Mouse (Mus musculus) CH12.LX (cell line): ENCODE results near the gene Necap1. TPM values are rescaled to one million over a fixed set of nuclear protein-coding genes. Genes with fewer than 3 reads are reported as not detected.

Source experiments
- DNase-seq: peaks from one replicate; pipeline ENCODE4 v3.0.0-alpha.2; 2013; ENCODE audit errors: extremely low read depth
- H3K27ac ChIP-seq: 2 replicates; pipeline ENCODE4 v1.5.1; 2012; ENCODE audit warnings: low read depth, mild to moderate bottlenecking, control low read depth, moderate library complexity; ENCODE audit not compliant: insufficient read depth
- H3K27me3 ChIP-seq: replicated peaks from 2 replicates; pipeline ENCODE3; 2012; ENCODE audit warnings: inconsistent platforms
- H3K36me3 ChIP-seq, 2 experiments: replicated peaks in 1 of 2; 2 replicates each; pipeline versions ENCODE3 to v1.6.1; 2012; ENCODE audit warnings: inconsistent platforms in 1 of 2, low read length in 1 of 2, mild to moderate bottlenecking in 1 of 2, mixed read lengths in 1 of 2, moderate library complexity in 1 of 2; ENCODE audit not compliant: control insufficient read depth in 1 of 2, insufficient read depth in 1 of 2
- H3K4me1 ChIP-seq, 2 experiments: 2 replicates each; pipeline ENCODE4 v1.6.1; 2012; ENCODE audit warnings: inconsistent platforms in 1 of 2, moderate library complexity in 1 of 2; ENCODE audit not compliant: insufficient read depth in 2 of 2, control insufficient read depth in 1 of 2
- H3K4me2 ChIP-seq: 2 replicates; pipeline ENCODE4 v1.6.1; 2012; ENCODE audit warnings: low read depth, mild to moderate bottlenecking, control low read depth; ENCODE audit not compliant: poor library complexity, insufficient read depth, severe bottlenecking
- H3K4me3 ChIP-seq, 3 experiments: fragments of 150-350 bp in 1 of 3; sonication (generic) in 1 of 3; replicated peaks in 1 of 3; 2 replicates each; pipeline versions ENCODE3 to v1.5.1; 2011 to 2012; ENCODE audit warnings: low read depth in 2 of 3, low read length in 2 of 3, mild to moderate bottlenecking in 2 of 3, moderate library complexity in 2 of 3, control low read depth in 1 of 3, improper control_type of control experiment in 1 of 3, inconsistent platforms in 1 of 3, mixed read lengths in 1 of 3; ENCODE audit not compliant: poor library complexity in 1 of 3
- H3K79me2 ChIP-seq: replicated peaks from 2 replicates; pipeline ENCODE4 v1.6.1; 2012; ENCODE audit warnings: mild to moderate bottlenecking, moderate library complexity; ENCODE audit not compliant: control insufficient read depth, poor library complexity, insufficient read depth, severe bottlenecking; ENCODE audit errors: extremely low read depth
- H3K9ac ChIP-seq: 2 replicates; pipeline ENCODE4 v1.6.1; 2012; ENCODE audit warnings: low read depth, mild to moderate bottlenecking, control low read depth, moderate library complexity; ENCODE audit not compliant: insufficient read depth
- H3K9me3 ChIP-seq: replicated peaks from 2 replicates; pipeline ENCODE3; 2012; ENCODE audit warnings: low read length, inconsistent platforms, mixed read lengths
- BHLHE40 ChIP-seq: IDR thresholded peaks from 2 replicates; pipeline ENCODE4 v1.6.1; 2011; ENCODE audit warnings: mild to moderate bottlenecking, low read depth, low read length, improper control_type of control experiment
- CHD1 ChIP-seq: IDR thresholded peaks from 2 replicates; pipeline ENCODE4 v1.6.1; 2012; ENCODE audit warnings: low read depth, low read length, improper control_type of control experiment, inconsistent platforms
- CHD2 ChIP-seq: IDR thresholded peaks from 2 replicates; pipeline ENCODE4 v1.6.1; 2011; ENCODE audit warnings: low read length, improper control_type of control experiment
- CTCF ChIP-seq, 2 experiments: IDR thresholded peaks in 1 of 2; conservative IDR thresholded peaks in 1 of 2; 2 replicates each; pipeline ENCODE4 v1.5.1; 2011 to 2012; ENCODE audit warnings: low read depth in 2 of 2, low read length in 2 of 2, improper control_type of control experiment in 1 of 2, inconsistent platforms in 1 of 2, mild to moderate bottlenecking in 1 of 2, moderate library complexity in 1 of 2
- E2F4 ChIP-seq: IDR thresholded peaks from 2 replicates; pipeline ENCODE4 v1.6.1; 2011; ENCODE audit warnings: low read depth, low read length, improper control_type of control experiment; ENCODE audit not compliant: insufficient replicate concordance
- ELF1 ChIP-seq: IDR thresholded peaks from 2 replicates; pipeline ENCODE4 v1.6.1; 2014; ENCODE audit warnings: low read depth, mild to moderate bottlenecking, inconsistent platforms, low read length, improper control_type of control experiment
- ETS1 ChIP-seq: conservative IDR thresholded peaks from 2 replicates; pipeline ENCODE4 v1.6.1; 2012; ENCODE audit warnings: low read depth, mild to moderate bottlenecking, inconsistent platforms, low read length, improper control_type of control experiment, moderate library complexity
- GABPA ChIP-seq: IDR thresholded peaks from 2 replicates; pipeline ENCODE4 v1.6.1; 2012; ENCODE audit warnings: low read depth, low read length, improper control_type of control experiment, inconsistent platforms; ENCODE audit not compliant: insufficient replicate concordance
- HCFC1 ChIP-seq: IDR thresholded peaks from 2 replicates; pipeline ENCODE4 v1.6.1; 2012; ENCODE audit warnings: low read depth, mild to moderate bottlenecking, inconsistent platforms, low read length, improper control_type of control experiment
- IRF4 ChIP-seq: IDR thresholded peaks from 2 replicates; pipeline ENCODE4 v1.6.1; 2014; ENCODE audit warnings: low read depth, mild to moderate bottlenecking, inconsistent platforms, low read length, improper control_type of control experiment
- JUN ChIP-seq: IDR thresholded peaks from 2 replicates; pipeline ENCODE4 v1.6.1; 2011; ENCODE audit warnings: low read depth, mild to moderate bottlenecking, low read length, improper control_type of control experiment, moderate library complexity; ENCODE audit not compliant: insufficient read depth
- JUND ChIP-seq: conservative IDR thresholded peaks from 2 replicates; pipeline ENCODE4 v1.6.1; 2011; ENCODE audit warnings: low read depth, low read length, improper control_type of control experiment
- MAFK ChIP-seq: IDR thresholded peaks from 2 replicates; pipeline ENCODE4 v1.6.1; 2011; ENCODE audit warnings: low read length, improper control_type of control experiment; ENCODE audit not compliant: insufficient replicate concordance
- MAZ ChIP-seq: IDR thresholded peaks from 2 replicates; pipeline ENCODE4 v1.6.1; 2012; ENCODE audit warnings: low read depth, mild to moderate bottlenecking, inconsistent platforms, low read length, improper control_type of control experiment, moderate library complexity
- MEF2A ChIP-seq: IDR thresholded peaks from 2 replicates; pipeline ENCODE4 v1.6.1; 2014; ENCODE audit warnings: low read depth, mild to moderate bottlenecking, inconsistent platforms, low read length, improper control_type of control experiment, borderline replicate concordance
- MXI1 ChIP-seq: IDR thresholded peaks from 2 replicates; pipeline ENCODE4 v1.6.1; 2011; ENCODE audit warnings: mild to moderate bottlenecking, low read depth, low read length, improper control_type of control experiment
- NELFE ChIP-seq: IDR thresholded peaks from 2 replicates; pipeline ENCODE4 v1.6.1; 2011; ENCODE audit warnings: low read depth, low read length, improper control_type of control experiment
- NRF1 ChIP-seq: IDR thresholded peaks from 2 replicates; pipeline ENCODE4 v1.6.1; 2014; ENCODE audit warnings: low read depth, mild to moderate bottlenecking, inconsistent platforms, low read length, improper control_type of control experiment, moderate library complexity
- PAX5 ChIP-seq: IDR thresholded peaks from 2 replicates; pipeline ENCODE4 v1.6.1; 2012; ENCODE audit warnings: low read length, inconsistent platforms, mixed read lengths
- RAD21 ChIP-seq: IDR thresholded peaks from 2 replicates; pipeline ENCODE4 v1.6.1; 2011; ENCODE audit warnings: low read depth, mild to moderate bottlenecking, low read length, improper control_type of control experiment, moderate library complexity
- SIN3A ChIP-seq: IDR thresholded peaks from 2 replicates; pipeline ENCODE4 v1.6.1; 2012; ENCODE audit warnings: low read length, improper control_type of control experiment, inconsistent platforms
- SMC3 ChIP-seq: IDR thresholded peaks from 2 replicates; pipeline ENCODE4 v1.6.1; 2011; ENCODE audit warnings: low read depth, low read length, improper control_type of control experiment
- TCF12 ChIP-seq: IDR thresholded peaks from 2 replicates; pipeline ENCODE4 v1.6.1; 2014; ENCODE audit warnings: low read depth, mild to moderate bottlenecking, inconsistent platforms, low read length, improper control_type of control experiment
- USF1 ChIP-seq: IDR thresholded peaks from 2 replicates; pipeline ENCODE4 v1.6.1; 2014; ENCODE audit warnings: low read depth, mild to moderate bottlenecking, inconsistent platforms, low read length, improper control_type of control experiment
- USF2 ChIP-seq: conservative IDR thresholded peaks from 2 replicates; pipeline ENCODE4 v1.6.1; 2011; ENCODE audit warnings: low read depth, low read length, improper control_type of control experiment
- ZC3H11A ChIP-seq: IDR thresholded peaks from 2 replicates; pipeline ENCODE4 v1.6.1; 2012; ENCODE audit warnings: low read depth, mild to moderate bottlenecking, inconsistent platforms, low read length, improper control_type of control experiment
- ZKSCAN1 ChIP-seq: IDR thresholded peaks from 2 replicates; pipeline ENCODE4 v1.6.1; 2012; ENCODE audit warnings: low read depth, inconsistent platforms, low read length, improper control_type of control experiment, borderline replicate concordance
- ZMIZ1 ChIP-seq: IDR thresholded peaks from 2 replicates; pipeline ENCODE4 v1.6.1; 2012; ENCODE audit warnings: low read depth, mild to moderate bottlenecking, inconsistent platforms, low read length, improper control_type of control experiment
- ZNF384 ChIP-seq: IDR thresholded peaks from 2 replicates; pipeline ENCODE4 v1.6.1; 2012; ENCODE audit warnings: low read depth, low read length, improper control_type of control experiment, inconsistent platforms
- dilution Hi-C: fragments of 300-500 bp; cut with MboI; formaldehyde crosslinking; loops from 2 replicates; pipeline ENCODE4 v1.14.3; 2020; ENCODE audit warnings: low sequenced_read_pairs; ENCODE audit not compliant: extremely low pct_unique_long_range_greater_than_20kb, extremely low pct_ligation_motif_present
- in situ Hi-C: fragments of 300-500 bp; cut with MboI; formaldehyde crosslinking; loops from 3 replicates; pipeline ENCODE4 v1.14.3; 2019; ENCODE audit warnings: low sequenced_read_pairs, low pct_ligation_motif_present, low pct_unique_long_range_greater_than_20kb, mixed read lengths
- polyA plus RNA-seq: library from polyadenylated mRNA; unstranded; fragments of >175 nt; gene quantifications from 2 replicates; pipeline ENCODE4 v1.2.1, GENCODE M21; 2012; ENCODE audit warnings: low read depth; ENCODE audit not compliant: insufficient read length
- total RNA-seq, 2 experiments: library from RNA; depleted of rRNA; stranded (reverse); fragments of 300-350 nt in 1 of 2; fragments of >200 nt in 1 of 2; gene quantifications; 2 replicates each; pipeline ENCODE4 v1.2.3; 2012 to 2014

Gene Necap1
- total and polyA plus RNA-seq, 3 experiments: 12.7 to 29.5 (median 26.9) TPM

DNA sequence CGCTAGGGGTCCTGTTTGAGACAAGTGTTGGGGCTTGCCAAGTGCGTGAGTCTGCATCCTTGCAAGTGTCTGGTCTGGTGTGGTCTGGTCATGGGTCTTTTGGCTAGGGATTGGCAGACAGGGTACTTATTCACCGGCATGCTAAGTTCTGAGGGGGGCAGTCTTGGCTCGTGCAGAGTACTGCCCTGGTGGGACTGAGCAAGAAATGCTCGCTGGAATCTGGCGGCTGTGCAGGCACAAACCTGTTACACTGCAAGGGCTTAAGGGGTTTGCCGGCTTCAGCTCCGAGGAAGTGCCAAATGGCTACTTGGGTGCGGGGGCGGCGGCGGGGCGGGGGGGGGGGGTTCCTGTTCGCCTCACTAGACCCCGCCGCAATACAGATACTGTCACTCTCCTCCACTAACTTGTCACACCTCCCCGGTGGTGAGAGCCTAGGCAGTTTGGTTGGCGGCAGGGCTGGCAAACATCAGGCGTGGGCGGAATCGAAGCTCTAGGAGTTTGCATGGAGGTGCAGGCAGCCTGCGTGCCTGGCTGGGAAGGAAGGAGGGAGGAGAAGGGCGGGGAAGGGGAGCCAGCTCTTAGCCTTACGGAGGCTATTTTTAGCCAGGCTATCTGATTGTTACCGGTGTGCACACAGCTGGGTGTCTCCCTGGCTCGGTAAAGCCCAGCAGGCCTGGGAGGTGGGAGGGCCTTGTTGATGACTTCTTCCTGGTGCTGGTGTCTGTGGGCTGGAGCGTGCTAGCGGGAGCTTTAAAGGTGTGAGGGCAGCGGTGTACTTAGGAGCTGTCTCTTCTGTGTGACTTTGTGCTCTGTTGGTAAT is 48.1 kb upstream of the Necap1 start (continued):
- TF ChIP-seq ZKSCAN1 (no peak), ZNF384 (no peak), CHD1 (no peak), CTCF (conservative IDR thresholded peaks at IDR 0.05 in 1 of 2, IDR thresholded peaks at IDR 0.05 in 1 of 2; ENCODE audit: low read depth in 2 of 2, low read length in 2 of 2) (no peak), MAZ (0 out of 2 replicates have a peak, but pooled peaks have one; percentile 49), E2F4 (no peak), MEF2A (peak; percentile 88), GABPA (no peak), MXI1 (peak; percentile 42), NELFE (no peak), JUN (no peak), USF1 (no peak), ELF1 (peak; percentile 64; the same call in 1 of the 2 replicates), JUND (no peak), SIN3A (no peak), BHLHE40 (peak; percentile 16; the same call in 1 of the 2 replicates), PAX5 (no peak)

DNA sequence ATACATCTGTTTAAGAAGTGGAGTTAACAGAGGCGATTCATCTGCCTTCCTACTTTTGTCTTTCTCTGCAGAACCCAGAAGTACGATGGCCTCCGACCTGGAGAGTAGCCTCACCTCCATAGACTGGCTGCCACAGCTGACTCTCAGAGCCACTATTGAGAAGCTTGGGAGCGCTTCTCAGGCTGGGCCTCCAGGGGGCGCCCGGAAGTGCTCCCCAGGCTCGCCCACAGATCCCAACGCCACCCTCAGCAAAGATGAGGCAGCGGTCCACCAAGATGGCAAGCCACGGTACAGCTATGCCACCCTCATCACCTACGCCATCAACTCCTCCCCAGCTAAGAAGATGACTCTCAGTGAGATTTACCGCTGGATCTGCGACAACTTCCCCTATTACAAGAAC is 46.2 kb upstream of the Necap1 start:
- peak; percentile 15 for TF ChIP-seq RAD21
- no peak for TF ChIP-seq SIN3A
- TF ChIP-seq TCF12: no peak
- TF ChIP-seq SMC3: peak; percentile 51
- TF ChIP-seq CTCF (conservative IDR thresholded peaks at IDR 0.05 in 1 of 2, IDR thresholded peaks at IDR 0.05 in 1 of 2; ENCODE audit: low read depth in 2 of 2, low read length in 2 of 2): peak in 1 of 2 experiments; percentile 70; a peak in 2 of 4 replicates
- no peak for TF ChIP-seq IRF4
- no peak for TF ChIP-seq CHD2
- no peak for TF ChIP-seq USF2
- no peak for TF ChIP-seq NRF1
- no peak for TF ChIP-seq CHD1
- no peak for TF ChIP-seq PAX5
- TF ChIP-seq NELFE: no peak
- TF ChIP-seq ZMIZ1: no peak
- no peak for TF ChIP-seq ETS1
- TF ChIP-seq ZC3H11A: no peak
- no peak for TF ChIP-seq HCFC1
- TF ChIP-seq MAFK: no peak
- no peak for TF ChIP-seq E2F4
- TF ChIP-seq, all 38 proteins: peak for 3
- dilution Hi-C loops: no loop called here
- in situ Hi-C loops: no loop called here
- H3K79me2 ChIP-seq: 0 out of 2 replicates have a peak, but pooled peaks cover 3% of the 10 kb centered on the region
- peaks cover 33 to 52% of the 10 kb centered on the region in 2 experiments for H3K36me3 ChIP-seq
- no peak overlapping the region for H3K4me2 ChIP-seq
- H3K27ac ChIP-seq: no peak overlapping the region
- H3K4me1 ChIP-seq: peaks cover 25 to 40% of the 10 kb centered on the region in 2 experiments
- no peaks in the 10 kb centered on the region for H3K9me3 ChIP-seq
- no peak overlapping the region for H3K4me3 ChIP-seq
- DNase-seq: no peak
- H3K27me3 ChIP-seq: no peaks in the 10 kb centered on the region
- no peak overlapping the region for H3K9ac ChIP-seq
